Mouse (Mus musculus) CH12.LX (cell line): ENCODE data around the gene Erbb3.

Experiments
- BHLHE40 ChIP-seq: IDR thresholded peaks from 2 replicates; pipeline ENCODE4 v1.6.1; 2011; ENCODE audit warnings: mild to moderate bottlenecking, low read depth, low read length, improper control_type of control experiment
- CHD2 ChIP-seq: IDR thresholded peaks from 2 replicates; pipeline ENCODE4 v1.6.1; 2011; ENCODE audit warnings: low read length, improper control_type of control experiment
- CTCF ChIP-seq, 2 experiments: IDR thresholded peaks in 1 of 2; conservative IDR thresholded peaks in 1 of 2; 2 replicates each; pipeline ENCODE4 v1.5.1; 2011 to 2012; ENCODE audit warnings: low read depth in 2 of 2, low read length in 2 of 2, improper control_type of control experiment in 1 of 2, inconsistent platforms in 1 of 2, mild to moderate bottlenecking in 1 of 2, moderate library complexity in 1 of 2
- ELF1 ChIP-seq: IDR thresholded peaks from 2 replicates; pipeline ENCODE4 v1.6.1; 2014; ENCODE audit warnings: low read depth, mild to moderate bottlenecking, inconsistent platforms, low read length, improper control_type of control experiment
- GABPA ChIP-seq: IDR thresholded peaks from 2 replicates; pipeline ENCODE4 v1.6.1; 2012; ENCODE audit warnings: low read depth, low read length, improper control_type of control experiment, inconsistent platforms; ENCODE audit not compliant: insufficient replicate concordance
- KAT2A ChIP-seq: IDR thresholded peaks from 2 replicates; pipeline ENCODE4 v1.6.1; 2012; ENCODE audit warnings: low read length, improper control_type of control experiment, inconsistent platforms; ENCODE audit not compliant: insufficient replicate concordance
- MAZ ChIP-seq: IDR thresholded peaks from 2 replicates; pipeline ENCODE4 v1.6.1; 2012; ENCODE audit warnings: low read depth, mild to moderate bottlenecking, inconsistent platforms, low read length, improper control_type of control experiment, moderate library complexity
- NELFE ChIP-seq: IDR thresholded peaks from 2 replicates; pipeline ENCODE4 v1.6.1; 2011; ENCODE audit warnings: low read depth, low read length, improper control_type of control experiment
- POLR2A ChIP-seq: IDR thresholded peaks from 2 replicates; pipeline ENCODE4 v1.6.1; 2011; ENCODE audit warnings: low read depth, mild to moderate bottlenecking, improper control_type of control experiment, low read length
- SIN3A ChIP-seq: IDR thresholded peaks from 2 replicates; pipeline ENCODE4 v1.6.1; 2012; ENCODE audit warnings: low read length, improper control_type of control experiment, inconsistent platforms
- TBP ChIP-seq: conservative IDR thresholded peaks from 2 replicates; pipeline ENCODE4 v1.6.1; 2011; ENCODE audit warnings: low read depth, low read length, improper control_type of control experiment
- TCF12 ChIP-seq: IDR thresholded peaks from 2 replicates; pipeline ENCODE4 v1.6.1; 2014; ENCODE audit warnings: low read depth, mild to moderate bottlenecking, inconsistent platforms, low read length, improper control_type of control experiment
- USF2 ChIP-seq: conservative IDR thresholded peaks from 2 replicates; pipeline ENCODE4 v1.6.1; 2011; ENCODE audit warnings: low read depth, low read length, improper control_type of control experiment
- ZKSCAN1 ChIP-seq: IDR thresholded peaks from 2 replicates; pipeline ENCODE4 v1.6.1; 2012; ENCODE audit warnings: low read depth, inconsistent platforms, low read length, improper control_type of control experiment, borderline replicate concordance

DNA sequence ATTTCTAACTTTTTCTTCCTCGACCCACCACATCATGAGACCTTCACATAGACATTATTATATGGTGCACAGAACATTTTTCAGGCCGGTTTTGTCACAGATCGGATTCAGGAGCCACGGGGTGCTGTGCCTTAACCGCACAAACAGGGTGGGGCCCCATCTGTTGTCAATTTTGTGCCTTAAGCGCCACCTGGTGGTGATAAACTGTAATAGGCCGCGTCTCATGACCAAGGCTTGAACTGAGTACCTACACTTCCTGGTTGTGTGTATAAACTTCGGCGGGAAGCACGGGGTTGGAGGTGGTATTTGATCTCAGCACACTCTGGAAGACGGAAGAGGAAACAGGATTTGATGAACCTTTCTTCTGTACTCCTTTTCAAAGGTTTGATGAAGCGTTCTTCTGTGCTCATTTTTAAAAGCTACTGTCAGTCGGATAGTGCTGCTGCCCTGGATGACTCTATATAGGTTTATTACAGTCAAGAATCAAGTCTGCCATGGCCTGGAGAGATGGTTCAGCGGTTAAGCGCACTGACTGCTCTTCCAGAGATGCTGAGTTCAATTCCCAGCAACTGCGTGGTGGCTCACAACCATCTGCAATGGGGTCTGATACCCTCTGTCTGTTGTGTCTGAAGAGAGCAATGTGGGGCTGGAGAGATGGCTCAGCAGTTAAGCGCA lies 53.0 kb downstream of the Erbb3 start:
- TF ChIP-seq KAT2A = no peak
- peak; percentile 84 for TF ChIP-seq NELFE
- TF ChIP-seq CTCF (conservative IDR thresholded peaks at IDR 0.05 in 1 of 2, IDR thresholded peaks at IDR 0.05 in 1 of 2; ENCODE audit: low read depth in 2 of 2, low read length in 2 of 2) = peak; percentile 71 to 98
- TF ChIP-seq POLR2A = peak; percentile 69
- peak; percentile 95 for TF ChIP-seq ELF1
- TF ChIP-seq MAZ = peak; percentile 97
- TF ChIP-seq SIN3A = peak; percentile 95
- peak; percentile 33; the same call in 1 of the 2 replicates for TF ChIP-seq CHD2
- TF ChIP-seq BHLHE40 = peak; percentile 42; the same call in 1 of the 2 replicates
- TF ChIP-seq ZKSCAN1 = no peak
- TF ChIP-seq USF2 = no peak
- TF ChIP-seq TBP = peak; percentile 13; the same call in 1 of the 2 replicates
- TF ChIP-seq TCF12 = peak; percentile 83
- TF ChIP-seq GABPA = no peak
